In genomic region chr6:86683872-86684654, GRCm38 (mm10) we compare ENCODE assay signal across 8 mouse cellular contexts. TPM values are rescaled to one million over a fixed set of nuclear protein-coding genes. Genes with fewer than 3 reads are reported as not detected.
DNase-seq lines count a peak whose midpoint lies in the region; ATAC-seq lines count a peak whose summit lies in the region.

Snrnp27 (minus strand) TSS chr6:86684522.

- H3K4me1 ChIP-seq in lung, embryonic 16.5 days (replicated peaks; ENCODE audit: control insufficient read depth, insufficient read depth, low read length), result peaks cover 3% of the 10 kb centered on the region; the same call in 1 of the 2 replicates

- peak within 1 kb of the TSS; percentile 66 for H3K4me2 ChIP-seq in lung, embryonic 16.5 days (ENCODE audit: low read depth, low read length)

- peak; percentile 93 to 96 for ATAC-seq in hematopoietic stem cell, adult 5-6 weeks (replicated peaks in 1 of 2; ENCODE audit: insufficient read depth in 1 of 2, low FRiP score in 2 of 2, low TSS enrichment in 1 of 2, low read depth in 1 of 2, poor library complexity in 2 of 2, severe bottlenecking in 2 of 2)
- ATAC-seq in lung, embryonic 16.5 days (ENCODE audit: low read depth), result peak; percentile 94

- WGBS in lung, embryonic 16.5 days, result 2% methylated on average over 36 of the region's 36 CpGs

- H3K36me3 ChIP-seq in lung, embryonic 16.5 days (ENCODE audit: control insufficient read depth, insufficient read depth, low read length), result peaks cover 17% of the 10 kb centered on the region

- peak within 1 kb of the TSS; percentile 86 for H3K9ac ChIP-seq in lung, embryonic 16.5 days (ENCODE audit: low read length)

- H3K4me3 ChIP-seq in lung, embryonic 16.5 days (ENCODE audit: low read length), result peak within 1 kb of the TSS; percentile 81

- H3K9me3 ChIP-seq in lung, embryonic 16.5 days (ENCODE audit: control insufficient read depth, low read length), result no peaks in the 10 kb centered on the region

- H3K27ac ChIP-seq in lung, embryonic 16.5 days (ENCODE audit: low read length), result peak within 1 kb of the TSS; percentile 60; the same call in 1 of the 2 replicates

- peak; percentile 80 for DNase-seq in MEL-GATA-1-ER (ENCODE audit: extremely low read depth, low read depth)
- DNase-seq in cerebellum, adult 8-10 months, result peak; percentile 91
- peak; percentile 91 for DNase-seq in forelimb bud, embryonic 11.5 days (ENCODE audit: low read depth, low spot score)
- DNase-seq in layer of hippocampus, adult 9-10 months (ENCODE audit: low spot score), result peak; percentile 73
- peak; percentile 86 for DNase-seq in ovary, postnatal 10 days (ENCODE audit: low spot score)
- peak; percentile 79 to 89 for DNase-seq in thymus, postnatal 10 days (ENCODE audit: low spot score in 2 of 2)

- no peaks in the 10 kb centered on the region for H3K27me3 ChIP-seq in lung, embryonic 16.5 days (ENCODE audit: control insufficient read depth, insufficient read depth, low read depth, low read length)

RNA-seq across cellular contexts. Expression of gene Snrnp27, which starts in this region (rescaled TPM):
- 83.7 and 90.9 TPM in 2 replicates for total RNA-seq in hematopoietic stem cell, adult 5-6 weeks (2017)
- polyA plus RNA-seq in lung, embryonic 16.5 days (2015; fragmentation: Nextera tagmentation; extraction: Ambion mirVana), result 102 and 107 TPM in 2 replicates

Comparison
In these comparisons a context has a peak if more than half of its experiments do, and no peak if none do; other contexts are left out.
1. Peak in every context shown above with its lines: DNase-seq, ATAC-seq, H3K4me3 ChIP-seq and H3K27ac ChIP-seq.